Mouse (Mus musculus) heart, embryonic 12.5 days (tissue): Measurements from ENCODE around the gene Zfp36l1. TPM values are rescaled to one million over a fixed set of nuclear protein-coding genes. Genes with fewer than 3 reads are reported as not detected.

Experiments
- ATAC-seq: fragments of 200-750 bp; cut with Nextera tagmentation; 2 replicates; pipeline ENCODE4 v1.8.0; 2017; ENCODE audit warnings: moderate TSS enrichment, moderate library complexity; ENCODE audit not compliant: insufficient number of reproducible peaks, low FRiP score
- H3K27ac ChIP-seq: fragments of 300-500 bp; sonication (generic); 2 replicates; pipeline ENCODE4 v1.5.1; 2016; ENCODE audit warnings: mild to moderate bottlenecking, moderate library complexity; ENCODE audit not compliant: poor library complexity, severe bottlenecking
- H3K27me3 ChIP-seq: fragments of 300-500 bp; sonication (generic); replicated peaks from 2 replicates; pipeline ENCODE4 v1.6.1; 2016; ENCODE audit warnings: mild to moderate bottlenecking, moderate library complexity
- H3K36me3 ChIP-seq: fragments of 300-500 bp; sonication (generic); 2 replicates; pipeline ENCODE4 v1.6.1; 2016; ENCODE audit warnings: mild to moderate bottlenecking, moderate library complexity
- H3K4me1 ChIP-seq: fragments of 300-500 bp; sonication (generic); replicated peaks from 2 replicates; pipeline ENCODE4 v1.6.1; 2016; ENCODE audit warnings: mild to moderate bottlenecking
- H3K4me2 ChIP-seq: fragments of 300-500 bp; sonication (generic); 2 replicates; pipeline ENCODE4 v1.6.1; 2016; ENCODE audit warnings: mild to moderate bottlenecking, moderate library complexity
- H3K4me3 ChIP-seq: fragments of 300-500 bp; sonication (generic); 2 replicates; pipeline ENCODE4 v1.5.1; 2016; ENCODE audit warnings: mild to moderate bottlenecking
- H3K9ac ChIP-seq: fragments of 300-500 bp; sonication (generic); 2 replicates; pipeline ENCODE4 v1.6.1; 2016; ENCODE audit warnings: mild to moderate bottlenecking, moderate library complexity
- H3K9me3 ChIP-seq: fragments of 300-500 bp; sonication (generic); replicated peaks from 2 replicates; pipeline ENCODE4 v1.6.1; 2016; ENCODE audit warnings: mild to moderate bottlenecking, moderate library complexity
- WGBS: fragments of 180-500 bp; shearing (Covaris S2); methylation state at CpG from one replicate; pipeline ENCODE4 v1.1.7; 2016; 5-methylcytosine and 5-hydroxymethylcytosine counted together
- polyA plus RNA-seq: library from polyadenylated mRNA; unstranded; fragments of >200 nt; fragmentation: Nextera tagmentation; extraction: Ambion mirVana; gene quantifications from 2 replicates; pipeline ENCODE4 v1.2.1, GENCODE M21; 2016

Gene Zfp36l1
- polyA plus RNA-seq, 1 experiment from 2014 or later = 98.4 TPM

DNA sequence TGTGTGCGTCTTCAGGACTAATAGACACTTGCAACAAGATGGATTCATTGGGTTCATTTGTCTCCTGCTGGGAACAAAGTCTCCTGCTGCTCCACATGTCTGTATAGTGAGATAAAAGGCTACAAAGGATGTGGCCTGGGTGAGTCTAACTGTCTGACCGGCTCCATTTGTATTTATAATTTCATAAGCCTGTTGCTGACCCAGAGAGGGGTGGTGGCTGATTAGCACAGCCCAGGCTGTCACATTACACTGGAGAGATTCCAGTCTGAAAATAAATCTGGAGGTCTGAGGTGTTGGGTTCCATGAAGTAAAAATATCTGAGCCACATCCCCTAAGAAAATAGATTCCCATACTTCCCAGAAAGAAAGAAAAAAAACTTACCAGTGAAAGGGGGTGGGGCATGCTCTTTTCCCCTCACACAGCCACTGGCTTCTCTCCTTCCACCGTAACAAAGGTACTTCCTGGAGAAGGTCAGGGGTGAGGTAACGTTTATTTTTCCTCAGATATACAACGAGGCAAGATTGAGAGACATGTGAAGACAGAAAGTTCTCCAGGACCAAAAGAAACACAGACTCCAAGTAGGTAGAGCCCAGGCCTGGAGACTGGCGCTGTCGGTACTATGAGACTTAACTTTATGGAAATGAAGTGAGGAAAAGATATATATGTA is 28.2 kb downstream of the Zfp36l1 start:
- H3K27me3 ChIP-seq = no peaks in the 10 kb centered on the region
- peak overlapping the region; percentile 16; the same call in 1 of the 2 replicates for H3K4me2 ChIP-seq
- peak overlapping the region; percentile 95 for H3K27ac ChIP-seq
- H3K9ac ChIP-seq = no peak overlapping the region
- 26% methylated on average over 7 of the region's 7 CpGs for WGBS
- peaks cover 37% of the 10 kb centered on the region for H3K4me1 ChIP-seq
- no peaks in the 10 kb centered on the region for H3K36me3 ChIP-seq
- peak; percentile 50 for ATAC-seq
- H3K9me3 ChIP-seq = no peaks in the 10 kb centered on the region
- no peak overlapping the region for H3K4me3 ChIP-seq

- Histone ChIP-seq H3K9ac (no peak overlapping the region), H3K4me2 (peak overlapping the region; percentile 16; the same call in 1 of the 2 replicates), H3K27ac (peak overlapping the region; percentile 95), H3K4me1 (peaks cover 39% of the 10 kb centered on the region), H3K36me3 (no peaks in the 10 kb centered on the region), H3K9me3 (no peaks in the 10 kb centered on the region), H3K4me3 (no peak overlapping the region), H3K27me3 (no peaks in the 10 kb centered on the region)
- WGBS = 8% methylated on average over 3 of the region's 3 CpGs
- ATAC-seq = peak; percentile 87
These were observed 28.9 kb downstream of the Zfp36l1 start for GRCm38 (mm10) chr12:80083937-80084336.

- Histone ChIP-seq H3K27ac (peak overlapping the region; percentile 95), H3K4me2 (no peak overlapping the region), H3K4me3 (no peak overlapping the region), H3K9ac (no peak overlapping the region), H3K4me1 (peaks cover 42% of the 10 kb centered on the region), H3K9me3 (no peaks in the 10 kb centered on the region), H3K36me3 (no peaks in the 10 kb centered on the region), H3K27me3 (no peaks in the 10 kb centered on the region)
- ATAC-seq = peak; percentile 13; the same call in 1 of the 2 replicates
- WGBS = 35% methylated on average over 7 of the region's 7 CpGs
These were observed 29.5 kb downstream of the Zfp36l1 start for GRCm38 (mm10) chr12:80083133-80083821.

DNA sequence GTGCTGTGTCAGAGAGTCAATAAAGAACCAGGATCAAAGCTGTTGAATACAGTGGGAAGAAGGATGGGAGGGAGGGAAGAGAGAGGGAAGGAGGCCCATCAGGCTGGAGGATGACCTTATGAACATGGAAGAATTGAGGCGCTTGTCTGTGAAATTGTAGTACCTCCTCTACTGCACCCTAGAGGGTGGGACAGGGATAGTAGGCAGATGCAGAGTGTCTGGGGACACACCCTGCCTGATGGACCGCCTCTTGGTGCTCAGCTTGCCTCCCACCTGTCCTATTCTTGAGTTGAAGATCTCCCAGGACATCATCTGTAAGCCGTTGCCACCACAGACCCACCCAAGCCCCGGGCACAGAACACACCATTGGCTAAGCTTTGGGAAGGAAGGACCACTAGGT is 30.1 kb downstream of the Zfp36l1 start:
- no peak overlapping the region for H3K4me3 ChIP-seq
- no peaks in the 10 kb centered on the region for H3K9me3 ChIP-seq
- H3K27ac ChIP-seq = peak overlapping the region; percentile 95
- no peaks in the 10 kb centered on the region for H3K27me3 ChIP-seq
- WGBS = 83% methylated on average over 4 of the region's 4 CpGs
- peaks cover 42% of the 10 kb centered on the region for H3K4me1 ChIP-seq
- H3K9ac ChIP-seq = no peak overlapping the region
- no peaks in the 10 kb centered on the region for H3K36me3 ChIP-seq
- ATAC-seq = no peak
- H3K4me2 ChIP-seq = no peak overlapping the region

DNA sequence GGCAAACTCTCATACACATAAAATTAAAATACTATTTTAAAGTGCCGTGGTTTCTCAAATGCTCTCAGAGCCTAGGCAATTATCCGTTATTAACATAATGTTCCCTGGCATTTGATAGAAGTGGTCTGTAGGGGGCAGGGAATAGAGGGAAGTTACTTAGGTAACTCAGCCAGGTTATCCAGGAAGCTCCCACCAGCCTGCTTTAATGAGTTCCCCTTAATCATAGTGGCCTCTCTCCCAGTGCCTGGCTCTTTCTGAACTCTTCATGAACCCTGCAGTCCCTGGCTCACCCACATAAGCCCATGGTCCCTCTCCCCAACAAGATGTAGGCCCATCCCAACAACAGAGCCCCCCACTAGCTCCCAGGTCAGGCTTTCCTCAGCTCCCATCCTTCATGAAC is 31.4 kb downstream of the Zfp36l1 start:
- H3K4me3 ChIP-seq = no peak overlapping the region
- H3K36me3 ChIP-seq = no peaks in the 10 kb centered on the region
- H3K4me2 ChIP-seq = no peak overlapping the region
- WGBS = 88% methylated on average over 2 of the region's 2 CpGs
- H3K27me3 ChIP-seq = no peaks in the 10 kb centered on the region
- no peak overlapping the region for H3K9ac ChIP-seq
- H3K9me3 ChIP-seq = no peaks in the 10 kb centered on the region
- peaks cover 42% of the 10 kb centered on the region for H3K4me1 ChIP-seq
- ATAC-seq = no peak
- no peak overlapping the region for H3K27ac ChIP-seq

DNA sequence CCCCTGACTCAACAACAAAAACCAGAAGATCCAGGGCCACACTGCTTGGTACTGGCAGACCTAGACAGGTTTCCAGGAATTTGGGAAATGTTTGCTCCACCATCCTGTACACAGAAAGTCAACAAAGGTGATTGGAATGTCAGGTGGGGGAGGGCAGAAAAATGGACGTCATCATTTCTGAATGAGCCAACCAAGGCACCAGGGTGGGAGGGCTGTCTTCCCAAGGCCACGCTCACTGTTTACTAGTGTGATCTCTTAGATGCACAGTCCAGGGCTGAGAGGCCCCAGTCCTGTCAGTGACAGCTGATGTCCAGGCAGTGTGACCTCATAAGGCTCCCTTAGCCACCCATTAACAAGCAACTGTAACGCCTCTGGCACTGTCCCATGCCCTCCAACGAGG is 32.9 kb downstream of the Zfp36l1 start:
- H3K9me3 ChIP-seq = no peaks in the 10 kb centered on the region
- no peaks in the 10 kb centered on the region for H3K27me3 ChIP-seq
- no peak overlapping the region for H3K4me3 ChIP-seq
- H3K4me1 ChIP-seq = peaks cover 36% of the 10 kb centered on the region
- no peaks in the 10 kb centered on the region for H3K36me3 ChIP-seq
- WGBS = 77% methylated on average over 4 of the region's 4 CpGs
- H3K9ac ChIP-seq = no peak overlapping the region
- no peak overlapping the region for H3K27ac ChIP-seq
- no peak overlapping the region for H3K4me2 ChIP-seq
- ATAC-seq = no peak

DNA sequence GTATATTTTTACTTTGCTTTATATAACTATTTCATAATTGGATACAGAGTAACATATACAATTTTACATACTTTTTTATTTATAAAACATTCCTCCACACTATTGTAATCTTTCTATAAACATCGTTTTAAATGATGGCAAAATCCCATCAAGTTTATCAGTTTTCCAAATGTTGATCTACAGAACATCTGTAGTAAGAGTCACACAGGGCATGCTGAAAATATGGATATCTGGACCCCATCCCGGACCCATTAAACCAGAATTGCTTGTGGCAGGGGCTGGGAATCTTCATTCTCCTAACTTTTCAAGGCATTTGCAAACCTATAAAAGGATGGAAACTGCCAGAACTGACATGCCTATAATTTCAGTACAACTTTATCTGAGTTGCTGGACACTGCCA is 38.5 kb downstream of the Zfp36l1 start:
- Histone ChIP-seq H3K27ac (no peak overlapping the region), H3K27me3 (no peaks in the 10 kb centered on the region), H3K4me2 (no peak overlapping the region), H3K4me3 (no peak overlapping the region), H3K4me1 (0 out of 2 replicates have a peak, but pooled peaks cover 5% of the 10 kb centered on the region), H3K9me3 (no peaks in the 10 kb centered on the region), H3K9ac (no peak overlapping the region), H3K36me3 (no peaks in the 10 kb centered on the region)
- 70% methylated on average over 2 of the region's 2 CpGs for WGBS
- ATAC-seq = no peak

DNA sequence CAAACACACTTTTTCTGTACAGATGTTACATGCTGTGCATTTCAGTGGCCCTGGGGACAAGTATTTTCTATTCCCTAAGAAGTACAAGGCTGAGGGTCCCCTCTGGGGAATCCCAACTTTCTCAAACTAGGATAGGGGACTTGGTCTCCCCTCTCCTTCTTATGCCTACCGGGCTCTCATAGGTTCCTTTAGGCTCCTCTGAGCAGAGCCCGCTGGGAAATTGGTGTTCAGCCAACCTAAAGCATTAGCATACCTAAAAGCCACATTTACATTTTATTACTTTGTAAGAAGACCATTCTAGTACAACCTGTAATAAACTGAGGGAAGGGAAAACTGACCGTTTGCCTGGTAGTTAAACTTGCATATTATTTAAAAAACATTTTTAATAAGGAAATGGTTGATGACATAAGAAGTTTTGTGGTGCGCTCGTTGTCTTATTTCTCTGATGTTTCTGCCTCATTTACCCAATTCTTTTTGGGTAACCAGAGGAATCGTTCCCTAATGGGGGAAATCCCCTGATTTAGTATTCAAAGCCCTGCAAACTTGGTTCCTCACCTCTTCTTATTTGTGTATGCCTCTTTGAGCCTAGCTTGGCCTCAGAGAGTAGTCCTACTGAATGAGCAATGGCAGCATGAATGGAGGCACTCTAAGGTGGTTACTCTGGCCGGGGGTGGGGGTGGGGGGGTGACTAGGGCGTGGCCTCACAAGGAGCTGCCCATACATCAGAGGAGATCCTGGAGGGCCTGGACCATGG is 42.1 kb downstream of the Zfp36l1 start:
- Histone ChIP-seq H3K4me2 (no peak overlapping the region), H3K9me3 (no peaks in the 10 kb centered on the region), H3K36me3 (no peaks in the 10 kb centered on the region), H3K27me3 (no peaks in the 10 kb centered on the region), H3K9ac (no peak overlapping the region), H3K27ac (no peak overlapping the region), H3K4me3 (no peak overlapping the region), H3K4me1 (peaks cover 7% of the 10 kb centered on the region; the same call in 1 of the 2 replicates)
- ATAC-seq = no peak
- WGBS = 72% methylated on average over 8 of the region's 8 CpGs

- Histone ChIP-seq H3K9me3 (no peaks in the 10 kb centered on the region), H3K27me3 (no peaks in the 10 kb centered on the region), H3K4me3 (no peak overlapping the region), H3K36me3 (no peaks in the 10 kb centered on the region), H3K9ac (no peak overlapping the region), H3K27ac (no peak overlapping the region), H3K4me2 (no peak overlapping the region), H3K4me1 (peaks cover 19% of the 10 kb centered on the region)
- ATAC-seq = no peak
- 77% methylated on average over 3 of the region's 3 CpGs for WGBS
These were observed 43.8 kb downstream of the Zfp36l1 start for GRCm38 (mm10) chr12:80069040-80069439.

- Histone ChIP-seq H3K36me3 (no peaks in the 10 kb centered on the region), H3K9me3 (no peaks in the 10 kb centered on the region), H3K4me3 (no peak overlapping the region), H3K9ac (no peak overlapping the region), H3K27ac (no peak overlapping the region), H3K4me2 (no peak overlapping the region), H3K4me1 (peaks cover 28% of the 10 kb centered on the region), H3K27me3 (no peaks in the 10 kb centered on the region)
- 73% methylated on average over 7 of the region's 7 CpGs for WGBS
- ATAC-seq = no peak
These were observed 44.8 kb downstream of the Zfp36l1 start for GRCm38 (mm10) chr12:80068016-80068415.

GRCm38 (mm10) chr12:80065049-80065448 is 47.8 kb downstream of the Zfp36l1 start:
- 82% methylated on average over 8 of the region's 8 CpGs for WGBS

More at GRCm38 (mm10) chr12:80065049-80065448, 47.8 kb downstream of the Zfp36l1 start:
- H3K27me3 ChIP-seq = no peaks in the 10 kb centered on the region
- no peak overlapping the region for H3K9ac ChIP-seq
- no peak overlapping the region for H3K4me3 ChIP-seq
- H3K4me1 ChIP-seq = peaks cover 58% of the 10 kb centered on the region
- no peaks in the 10 kb centered on the region for H3K9me3 ChIP-seq
- no peaks in the 10 kb centered on the region for H3K36me3 ChIP-seq
- no peak for ATAC-seq
- no peak overlapping the region for H3K4me2 ChIP-seq
- no peak overlapping the region for H3K27ac ChIP-seq
